Mouse (Mus musculus) E14TG2a.4 (cell line): Measurements from ENCODE around the gene Rhox4g.
"Not testable (repeated sequence)": the region's sequence is repeated elsewhere in the genome, so short reads cannot be mapped to it uniquely, and the experiment has no call there.

ENCODE experiments used
- CTCF ChIP-seq: conservative IDR thresholded peaks from 2 replicates; pipeline ENCODE4 v1.5.1; 2014; ENCODE audit warnings: low read length
- NANOG ChIP-seq: IDR thresholded peaks from 2 replicates; pipeline ENCODE4 v1.6.1; 2014; ENCODE audit warnings: borderline replicate concordance, low read length, mixed read lengths

- TF ChIP-seq CTCF, NANOG: not testable (repeated sequence)
Measured at GRCm38 (mm10) chrX:37668664-37669063, 17.5 kb upstream of the Rhox4g start, which contains the start of gene Rhox3h.
